Mouse (Mus musculus) cerebellum, adult 11 months (tissue): ENCODE data around the gene Aifm1.
"Not testable (repeated sequence)": the region's sequence is repeated elsewhere in the genome, so short reads cannot be mapped to it uniquely, and the experiment has no call there.

Experiments used
- DNase-seq: peaks from one replicate; pipeline ENCODE4 v3.0.0; 2022

Gene Aifm1

GRCm38 (mm10) chrX:48455018-48455417 is 58.3 kb downstream of the Aifm1 start:
- no peak for DNase-seq

GRCm38 (mm10) chrX:48454495-48454878 is 58.9 kb downstream of the Aifm1 start:
- no peak for DNase-seq

GRCm38 (mm10) chrX:48453736-48454494 is 59.4 kb downstream of the Aifm1 start:
- DNase-seq = no peak

GRCm38 (mm10) chrX:48452931-48453673 is 60.3 kb downstream of the Aifm1 start:
- no peak for DNase-seq

- DNase-seq = no peak
These were observed 61.0 kb downstream of the Aifm1 start for GRCm38 (mm10) chrX:48452231-48452890.

GRCm38 (mm10) chrX:48449646-48450045 is 63.7 kb downstream of the Aifm1 start:
- DNase-seq = no peak

- no peak for DNase-seq
These were observed 68.7 kb downstream of the Aifm1 start for GRCm38 (mm10) chrX:48444677-48445076.

- no peak for DNase-seq
These were observed 71.4 kb downstream of the Aifm1 start for GRCm38 (mm10) chrX:48441954-48442353.

GRCm38 (mm10) chrX:48441548-48441947 is 71.8 kb downstream of the Aifm1 start:
- no peak for DNase-seq

- no peak for DNase-seq
These were observed 74.3 kb downstream of the Aifm1 start for GRCm38 (mm10) chrX:48439036-48439435.

- DNase-seq = not testable (repeated sequence)
These were observed 77.3 kb downstream of the Aifm1 start for GRCm38 (mm10) chrX:48436082-48436481.

- no peak for DNase-seq
These were observed 77.9 kb downstream of the Aifm1 start for GRCm38 (mm10) chrX:48435477-48435900.

GRCm38 (mm10) chrX:48434251-48434650 is 79.1 kb downstream of the Aifm1 start:
- DNase-seq = no peak

GRCm38 (mm10) chrX:48433527-48433899 is 79.8 kb downstream of the Aifm1 start:
- no peak for DNase-seq

- DNase-seq = no peak
These were observed 80.5 kb downstream of the Aifm1 start for GRCm38 (mm10) chrX:48432599-48433526.

GRCm38 (mm10) chrX:48429538-48429937 is 83.8 kb downstream of the Aifm1 start:
- DNase-seq = no peak

- no peak for DNase-seq
These were observed 84.3 kb downstream of the Aifm1 start for GRCm38 (mm10) chrX:48429100-48429499.

GRCm38 (mm10) chrX:48428642-48429041 is 84.7 kb downstream of the Aifm1 start:
- DNase-seq = no peak

GRCm38 (mm10) chrX:48428241-48428640 is 85.1 kb downstream of the Aifm1 start:
- no peak for DNase-seq

GRCm38 (mm10) chrX:48425280-48425679 is 88.1 kb downstream of the Aifm1 start:
- no peak for DNase-seq
